ENCODE assay signal across 8 mouse cellular contexts in genomic region chr10:75032395-75032794, GRCm38 (mm10). TPM values are rescaled to one million over a fixed set of nuclear protein-coding genes. Genes with fewer than 3 reads are reported as not detected.
A peak's percentile ranks its signal among the peaks of the same experiment; 100 is the strongest.
DNase-seq lines count a peak whose midpoint lies in the region; ATAC-seq and TF ChIP-seq lines count a peak whose summit lies in the region.

TSS of gene Rsph14 (minus strand) at chr10:75032586.

- no peaks in the 10 kb centered on the region for H3K27me3 ChIP-seq in forebrain, embryonic 15.5 days
- H3K27me3 ChIP-seq in hindbrain, embryonic 12.5 days = no peaks in the 10 kb centered on the region
- H3K27me3 ChIP-seq in midbrain, embryonic 14.5 days (ENCODE audit: control insufficient read depth, insufficient read depth, low read length) = no peaks in the 10 kb centered on the region

- no peak within 1 kb of the TSS for H3K9ac ChIP-seq in forebrain, embryonic 15.5 days (replicated peaks)
- no peak within 1 kb of the TSS for H3K9ac ChIP-seq in hindbrain, embryonic 12.5 days
- no peak within 1 kb of the TSS for H3K9ac ChIP-seq in midbrain, embryonic 14.5 days (replicated peaks; ENCODE audit: low read length)

- 9% methylated on average over 10 of the region's 10 CpGs for WGBS in forebrain, embryonic 15.5 days
- 14% methylated on average over 10 of the region's 10 CpGs for WGBS in hindbrain, embryonic 12.5 days
- 10% methylated on average over 10 of the region's 10 CpGs for WGBS in midbrain, embryonic 14.5 days

- no peak for TF ChIP-seq CTCF in left cerebral cortex, adult 2 months (IDR thresholded peaks at IDR 0.05)

- H3K9me3 ChIP-seq in forebrain, embryonic 15.5 days = no peaks in the 10 kb centered on the region
- H3K9me3 ChIP-seq in hindbrain, embryonic 12.5 days (replicated peaks) = no peaks in the 10 kb centered on the region
- H3K9me3 ChIP-seq in midbrain, embryonic 14.5 days (ENCODE audit: control insufficient read depth, low read length) = no peaks in the 10 kb centered on the region

- DNase-seq in R1 (ENCODE audit: low read depth, low spot score) = peak; percentile 39
- DNase-seq in cerebellum, adult 11 months = peak; percentile 49
- peak; percentile 78 to 85 for DNase-seq in left cerebral cortex, adult 2 months (ENCODE audit: extremely low spot score in 1 of 2, low spot score in 2 of 2)
- DNase-seq in midbrain, embryonic 14.5 days = peak; percentile 97
- DNase-seq in spleen, postnatal 10 days (ENCODE audit: low spot score in 2 of 2) = peak; percentile 22 to 79
- no peak for DNase-seq in thymus, postnatal 10 days (ENCODE audit: low spot score in 2 of 2)

- H3K27ac ChIP-seq in forebrain, embryonic 15.5 days (replicated peaks) = peak within 1 kb of the TSS; percentile 64
- H3K27ac ChIP-seq in hindbrain, embryonic 12.5 days = peak within 1 kb of the TSS; percentile 62
- H3K27ac ChIP-seq in left cerebral cortex, adult 2 months = no peak within 1 kb of the TSS
- H3K27ac ChIP-seq in midbrain, embryonic 14.5 days (replicated peaks; ENCODE audit: low read depth, low read length) = peak within 1 kb of the TSS; percentile 79

- H3K4me3 ChIP-seq in forebrain, embryonic 15.5 days = no peak within 1 kb of the TSS
- H3K4me3 ChIP-seq in hindbrain, embryonic 12.5 days = no peak within 1 kb of the TSS
- H3K4me3 ChIP-seq in left cerebral cortex, adult 2 months = peak within 1 kb of the TSS; percentile 20; the same call in 1 of the 2 replicates
- H3K4me3 ChIP-seq in midbrain, embryonic 14.5 days (replicated peaks; ENCODE audit: low read depth, low read length) = no peak within 1 kb of the TSS

- no peaks in the 10 kb centered on the region for H3K36me3 ChIP-seq in forebrain, embryonic 15.5 days
- H3K36me3 ChIP-seq in hindbrain, embryonic 12.5 days = no peaks in the 10 kb centered on the region
- H3K36me3 ChIP-seq in midbrain, embryonic 14.5 days (ENCODE audit: control insufficient read depth, insufficient read depth, low read length) = no peaks in the 10 kb centered on the region

- H3K4me1 ChIP-seq in forebrain, embryonic 15.5 days = peaks cover 26% of the 10 kb centered on the region
- peaks cover 32% of the 10 kb centered on the region for H3K4me1 ChIP-seq in hindbrain, embryonic 12.5 days
- H3K4me1 ChIP-seq in midbrain, embryonic 14.5 days (ENCODE audit: control insufficient read depth, insufficient read depth, low read length) = peaks cover 32% of the 10 kb centered on the region

- intact Hi-C loops in left cerebral cortex, adult 2 months (cut with DNase I) = loop anchor here (1.0 kb wide), 1 partner anchor 39 kb away; no protein-coding TSS in a partner anchor

- peak within 1 kb of the TSS; percentile 32 for H3K4me2 ChIP-seq in forebrain, embryonic 15.5 days (replicated peaks)
- peak within 1 kb of the TSS; percentile 34 for H3K4me2 ChIP-seq in hindbrain, embryonic 12.5 days (replicated peaks)
- peak within 1 kb of the TSS; percentile 43 for H3K4me2 ChIP-seq in midbrain, embryonic 14.5 days (ENCODE audit: low read length)

- peak; percentile 70 for ATAC-seq in forebrain, embryonic 15.5 days (replicated peaks)
- peak; percentile 71 for ATAC-seq in hindbrain, embryonic 12.5 days (ENCODE audit: low FRiP score)
- ATAC-seq in midbrain, embryonic 14.5 days (ENCODE audit: low FRiP score, low TSS enrichment) = peak; percentile 55

RNA-seq across cellular contexts. Expression of gene Rsph14, which starts in this region (rescaled TPM):
- polyA plus RNA-seq in forebrain, embryonic 15.5 days (2015; fragmentation: Nextera tagmentation; extraction: Ambion mirVana) = 0.23 and 0.76 TPM in 2 replicates
- 0.57 and 0.67 TPM in 2 replicates for polyA plus RNA-seq in hindbrain, embryonic 12.5 days (2016; fragmentation: Nextera tagmentation; extraction: Ambion mirVana)
- total RNA-seq in left cerebral cortex, adult 2 months (2021) = not detected
- polyA plus RNA-seq in midbrain, embryonic 14.5 days (2014; fragmentation: Nextera tagmentation; extraction: Ambion mirVana) = 0.68 and 1.2 TPM in 2 replicates

Comparison
In these comparisons a context has a peak if more than half of its experiments do, and no peak if none do; other contexts are left out.
1. Peak in ATAC-seq, H3K27ac ChIP-seq and H3K4me2 ChIP-seq in forebrain, embryonic 15.5 days; RNA of the gene not detected or under 1 TPM.
2. Peak in ATAC-seq, H3K27ac ChIP-seq and H3K4me2 ChIP-seq in hindbrain, embryonic 12.5 days; RNA of the gene not detected or under 1 TPM.
3. Peak in DNase-seq and H3K4me3 ChIP-seq in left cerebral cortex, adult 2 months; RNA of the gene not detected or under 1 TPM.
4. DNase-seq: peak in R1 (single experiment), cerebellum, adult 11 months (single experiment), midbrain, embryonic 14.5 days (single experiment) and spleen, postnatal 10 days (2 of 2); none in thymus, postnatal 10 days (0 of 2).
5. Peak in every context shown above with its lines, with median percentiles within 50 percentile points of each other: ATAC-seq and H3K4me2 ChIP-seq.